Mouse (Mus musculus) embryonic facial prominence, embryonic 14.5 days (tissue): ENCODE results near the gene Bcl2l12. TPM values are rescaled to one million over a fixed set of nuclear protein-coding genes. Genes with fewer than 3 reads are reported as not detected.

ENCODE experiments used
- ATAC-seq: fragments of 200-750 bp; cut with Nextera tagmentation; 2 replicates; pipeline ENCODE4 v1.8.0; 2017; ENCODE audit warnings: low read depth, moderate number of reproducible peaks, moderate TSS enrichment
- DNase-seq: peaks from one replicate; pipeline ENCODE4 v3.0.0-alpha.2; 2015; ENCODE audit warnings: low spot score
- H3K27ac ChIP-seq: fragments of 300-500 bp; sonication (generic); replicated peaks from 2 replicates; pipeline ENCODE4 v1.5.1; 2014; ENCODE audit warnings: low read depth, mild to moderate bottlenecking, low read length, moderate library complexity
- H3K27me3 ChIP-seq: fragments of 300-500 bp; sonication (generic); replicated peaks from 2 replicates; pipeline ENCODE4 v1.6.1; 2014; ENCODE audit warnings: low read length; ENCODE audit not compliant: control insufficient read depth, insufficient read depth
- H3K36me3 ChIP-seq: fragments of 300-500 bp; sonication (generic); 2 replicates; pipeline ENCODE4 v1.6.1; 2014; ENCODE audit warnings: low read length, mixed read lengths; ENCODE audit not compliant: control insufficient read depth, insufficient read depth
- H3K4me1 ChIP-seq: fragments of 300-500 bp; sonication (generic); 2 replicates; pipeline ENCODE4 v1.6.1; 2014; ENCODE audit warnings: antibody characterized with exemption, low read length; ENCODE audit not compliant: control insufficient read depth, insufficient read depth
- H3K4me2 ChIP-seq: fragments of 300-500 bp; sonication (generic); 2 replicates; pipeline ENCODE4 v1.6.1; 2014; ENCODE audit warnings: low read depth, mild to moderate bottlenecking, low read length, moderate library complexity, mixed read lengths
- H3K4me3 ChIP-seq: fragments of 300-500 bp; sonication (generic); 2 replicates; pipeline ENCODE4 v1.5.1; 2014; ENCODE audit warnings: low read depth, mild to moderate bottlenecking, low read length
- H3K9ac ChIP-seq: fragments of 300-500 bp; sonication (generic); 2 replicates; pipeline ENCODE4 v1.6.1; 2014; ENCODE audit warnings: low read depth, mild to moderate bottlenecking, low read length, moderate library complexity, mixed read lengths
- H3K9me3 ChIP-seq: fragments of 300-500 bp; sonication (generic); 2 replicates; pipeline ENCODE4 v1.6.1; 2016; ENCODE audit warnings: low read length; ENCODE audit not compliant: control insufficient read depth
- WGBS: fragments of 180-500 bp; shearing (Covaris S2); extraction: QIAGEN DNeasy Blood & Tissue Kit; methylation state at CpG from one replicate; pipeline ENCODE4 v1.1.7; 2014; 5-methylcytosine and 5-hydroxymethylcytosine counted together
- polyA plus RNA-seq: library from polyadenylated mRNA; unstranded; fragments of >200 nt; fragmentation: Nextera tagmentation; extraction: Ambion mirVana; gene quantifications from 2 replicates; pipeline ENCODE4 v1.2.1, GENCODE M21; 2014

The Bcl2l12 gene
- polyA plus RNA-seq, 1 experiment from 2014 or later, result 43.2 TPM

- DNase-seq (no peak), ATAC-seq (no peak)
- 21% methylated on average over 6 of the region's 6 CpGs for WGBS
- H3K9ac ChIP-seq, result peak overlapping the region; percentile 65; the same call in 1 of the 2 replicates
- H3K4me1 ChIP-seq, result peaks cover 8% of the 10 kb centered on the region
- H3K27ac ChIP-seq, result peak overlapping the region; percentile 82; the same call in 1 of the 2 replicates
- no peaks in the 10 kb centered on the region for H3K9me3 ChIP-seq
- no peaks in the 10 kb centered on the region for H3K27me3 ChIP-seq
- H3K4me3 ChIP-seq, result peak overlapping the region; percentile 51; the same call in 1 of the 2 replicates
- peaks cover 50% of the 10 kb centered on the region for H3K36me3 ChIP-seq
- peak overlapping the region; percentile 69 for H3K4me2 ChIP-seq
These were observed 23.4 kb downstream of the Bcl2l12 start for GRCm38 (mm10) chr7:44975117-44975419.

- Histone ChIP-seq H3K9me3 (no peaks in the 10 kb centered on the region), H3K9ac (peak within 1 kb of the TSS; percentile 65)
- peak; percentile 32 for ATAC-seq
These were observed 24.0 kb downstream of the Bcl2l12 start, which contains the start of gene Cpt1c for GRCm38 (mm10) chr7:44974383-44975116. TSS of gene Cpt1c (minus strand) at chr7:44974851.

GRCm38 (mm10) chr7:44973415-44974130 lies 24.9 kb downstream of the Bcl2l12 start:
- peaks cover 35% of the 10 kb centered on the region for H3K36me3 ChIP-seq
- ATAC-seq (no peak), DNase-seq (no peak)
- H3K27me3 ChIP-seq, result no peaks in the 10 kb centered on the region
- H3K4me2 ChIP-seq, result peak overlapping the region; percentile 69
- H3K9ac ChIP-seq, result peak overlapping the region; percentile 65
- peaks cover 8% of the 10 kb centered on the region for H3K4me1 ChIP-seq
- peak overlapping the region; percentile 51 for H3K4me3 ChIP-seq
- no peaks in the 10 kb centered on the region for H3K9me3 ChIP-seq
- WGBS, result 37% methylated on average over 13 of the region's 14 CpGs
- peak overlapping the region; percentile 82 for H3K27ac ChIP-seq

More at GRCm38 (mm10) chr7:44974383-44975116, 24.0 kb downstream of the Bcl2l12 start, which contains the start of gene Cpt1c:
- Histone ChIP-seq H3K4me2 (peak within 1 kb of the TSS; percentile 69), H3K36me3 (peaks cover 45% of the 10 kb centered on the region), H3K27me3 (no peaks in the 10 kb centered on the region), H3K27ac (peak within 1 kb of the TSS; percentile 82), H3K4me1 (peaks cover 8% of the 10 kb centered on the region), H3K4me3 (peak within 1 kb of the TSS; percentile 51)
- WGBS, result 3% methylated on average over 22 of the region's 22 CpGs
- peak; percentile 95 for DNase-seq

- peak overlapping the region; percentile 88; the same call in 1 of the 2 replicates for H3K27ac ChIP-seq
- H3K4me1 ChIP-seq, result peaks cover 8% of the 10 kb centered on the region
- no peaks in the 10 kb centered on the region for H3K27me3 ChIP-seq
- H3K4me3 ChIP-seq, result peak overlapping the region; percentile 62
- peak overlapping the region; percentile 60 for H3K4me2 ChIP-seq
- peak overlapping the region; percentile 65 for H3K9ac ChIP-seq
- WGBS, result 67% methylated on average over 7 of the region's 7 CpGs
- peaks cover 30% of the 10 kb centered on the region for H3K36me3 ChIP-seq
- no peaks in the 10 kb centered on the region for H3K9me3 ChIP-seq
- ATAC-seq (no peak), DNase-seq (no peak)
These were observed 27.4 kb downstream of the Bcl2l12 start for GRCm38 (mm10) chr7:44971142-44971541.

GRCm38 (mm10) chr7:44970231-44970691 lies 28.3 kb downstream of the Bcl2l12 start:
- Histone ChIP-seq H3K4me1 (peaks cover 8% of the 10 kb centered on the region), H3K9ac (peak overlapping the region; percentile 65), H3K4me3 (peak overlapping the region; percentile 62), H3K27ac (peak overlapping the region; percentile 88), H3K36me3 (peaks cover 29% of the 10 kb centered on the region), H3K4me2 (peak overlapping the region; percentile 60), H3K9me3 (no peaks in the 10 kb centered on the region), H3K27me3 (no peaks in the 10 kb centered on the region)
- WGBS, result under 1% methylated on average over 36 of the region's 36 CpGs
- peak; percentile 97 for ATAC-seq
- DNase-seq, result peak; percentile 98

- Histone ChIP-seq H3K36me3 (peaks cover 61% of the 10 kb centered on the region), H3K4me3 (no peak overlapping the region), H3K27ac (no peak overlapping the region), H3K4me1 (peaks cover 8% of the 10 kb centered on the region), H3K4me2 (no peak overlapping the region), H3K9ac (no peak overlapping the region), H3K27me3 (no peaks in the 10 kb centered on the region), H3K9me3 (no peaks in the 10 kb centered on the region)
- ATAC-seq (no peak), DNase-seq (no peak)
- 75% methylated on average over 15 of the region's 15 CpGs for WGBS
These were observed 31.9 kb downstream of the Bcl2l12 start for GRCm38 (mm10) chr7:44966638-44967037.

- Histone ChIP-seq H3K4me3 (no peak overlapping the region), H3K9ac (no peak overlapping the region), H3K27me3 (no peaks in the 10 kb centered on the region), H3K36me3 (peaks cover 67% of the 10 kb centered on the region), H3K4me2 (no peak overlapping the region), H3K4me1 (peaks cover 3% of the 10 kb centered on the region), H3K9me3 (no peaks in the 10 kb centered on the region), H3K27ac (no peak overlapping the region)
- ATAC-seq (no peak), DNase-seq (no peak)
- WGBS, result 78% methylated on average over 7 of the region's 7 CpGs
These were observed 32.5 kb downstream of the Bcl2l12 start for GRCm38 (mm10) chr7:44965975-44966374.

GRCm38 (mm10) chr7:44964990-44965389 lies 33.5 kb downstream of the Bcl2l12 start:
- no peaks in the 10 kb centered on the region for H3K27me3 ChIP-seq
- peaks cover 76% of the 10 kb centered on the region for H3K36me3 ChIP-seq
- no peak overlapping the region for H3K27ac ChIP-seq
- H3K9me3 ChIP-seq, result no peaks in the 10 kb centered on the region
- H3K4me2 ChIP-seq, result no peak overlapping the region
- 91% methylated on average over 11 of the region's 13 CpGs for WGBS
- no peak for ATAC-seq
- no peaks in the 10 kb centered on the region for H3K4me1 ChIP-seq
- no peak for DNase-seq
- H3K9ac ChIP-seq, result no peak overlapping the region
- no peak overlapping the region for H3K4me3 ChIP-seq
